Mouse (Mus musculus): Measurements from ENCODE around the gene Tcea2. TPM values are rescaled to one million over a fixed set of nuclear protein-coding genes. Genes with fewer than 3 reads are reported as not detected.

Tcea2 gene
- total and polyA plus RNA-seq, 3 experiments = 6.6 to 10.1 (median 7.8) TPM

- DNase-seq = no peak
These were observed 5.2 kb upstream of the Tcea2 start for GRCm38 (mm10) chr2:181674934-181675333.

DNA sequence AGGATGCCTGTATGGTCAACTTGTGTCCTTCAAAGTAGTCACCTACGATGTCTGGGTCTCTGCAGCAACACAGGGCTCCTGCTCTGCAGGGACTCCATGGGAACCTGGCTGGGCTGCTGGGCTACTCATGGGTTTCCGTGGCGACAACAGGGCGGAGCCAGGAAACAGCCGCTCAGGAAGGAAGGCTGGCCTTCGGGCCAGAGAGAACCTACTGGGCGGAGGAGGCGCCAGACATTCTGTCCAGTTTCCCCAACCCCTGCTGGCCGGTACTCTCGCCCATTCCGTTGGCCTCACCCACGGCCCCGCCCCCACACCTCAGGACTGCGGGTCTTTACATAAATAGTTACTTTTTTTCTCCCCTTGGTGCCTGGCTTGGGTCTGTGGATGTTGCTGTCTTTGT lies 4.7 kb upstream of the Tcea2 start:
- DNase-seq = peak; percentile 89

DNA sequence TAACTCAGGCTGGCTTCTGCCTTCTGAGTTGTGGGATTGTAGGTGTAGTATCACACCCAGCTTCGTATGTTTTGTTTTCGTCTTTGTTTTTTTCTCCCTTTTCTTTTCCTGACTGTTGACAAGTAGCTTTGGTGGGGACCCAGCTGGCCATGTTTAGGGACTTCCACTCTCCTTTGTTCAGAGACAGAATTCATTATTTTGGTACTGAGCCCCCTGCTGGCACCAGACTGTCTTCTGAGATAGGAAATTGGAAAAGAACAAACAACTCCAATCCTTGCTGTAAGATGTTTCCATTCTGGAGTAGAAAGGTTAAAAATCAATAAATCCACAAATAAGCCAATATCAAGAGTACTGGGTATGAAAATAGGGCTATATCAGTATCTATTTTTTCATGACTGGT lies 3.7 kb upstream of the Tcea2 start:
- DNase-seq = no peak

- peak; percentile 73 for DNase-seq
These were observed 2.9 kb upstream of the Tcea2 start for GRCm38 (mm10) chr2:181677096-181677754.

- peak; percentile 66 for DNase-seq
These were observed 2.4 kb upstream of the Tcea2 start for GRCm38 (mm10) chr2:181677755-181678098.

- peak; percentile 86 for DNase-seq
These were observed 1.3 kb upstream of the Tcea2 start for GRCm38 (mm10) chr2:181678780-181679179.

DNA sequence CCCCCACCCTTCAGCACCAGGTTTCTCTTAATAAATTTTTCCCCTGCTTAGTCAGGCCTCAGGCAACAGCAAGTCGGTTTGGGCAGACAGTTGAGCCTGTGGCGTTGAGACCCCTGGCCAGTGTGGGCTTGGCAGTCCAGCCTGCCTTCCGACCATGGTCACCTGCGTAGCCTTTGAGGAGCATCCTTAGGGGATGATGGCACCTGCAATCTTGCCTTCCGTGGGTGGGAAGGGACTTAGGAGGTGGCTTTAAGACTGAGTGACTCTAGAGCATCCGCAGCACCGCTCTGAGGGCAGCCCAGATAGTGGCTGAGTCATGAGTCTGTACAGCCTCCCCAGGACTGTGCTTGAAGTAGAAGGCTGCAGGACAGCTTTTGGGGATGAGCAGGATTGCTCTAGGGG lies 607 bp downstream of the Tcea2 start:
- DNase-seq = peak; percentile 43

DNA sequence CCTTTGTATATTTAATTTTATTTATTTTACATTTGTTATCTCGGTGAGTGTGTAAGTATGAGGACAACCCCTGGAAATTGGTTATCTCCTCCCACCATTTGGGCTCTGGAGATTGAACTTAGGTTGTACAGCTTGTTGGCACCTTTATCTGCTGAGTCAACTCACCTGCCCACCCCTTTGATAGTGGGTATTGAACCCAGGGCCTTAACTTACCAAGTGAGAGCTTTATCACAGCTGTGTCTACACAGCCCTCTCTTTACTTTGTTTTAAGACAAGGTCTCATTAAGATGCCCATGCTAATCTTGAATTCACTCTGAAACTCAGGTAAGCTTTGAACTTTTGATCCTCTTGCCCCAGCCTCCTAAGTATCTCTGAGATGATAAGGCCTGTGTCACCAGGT lies 1.9 kb downstream of the Tcea2 start:
- DNase-seq = no peak

DNA sequence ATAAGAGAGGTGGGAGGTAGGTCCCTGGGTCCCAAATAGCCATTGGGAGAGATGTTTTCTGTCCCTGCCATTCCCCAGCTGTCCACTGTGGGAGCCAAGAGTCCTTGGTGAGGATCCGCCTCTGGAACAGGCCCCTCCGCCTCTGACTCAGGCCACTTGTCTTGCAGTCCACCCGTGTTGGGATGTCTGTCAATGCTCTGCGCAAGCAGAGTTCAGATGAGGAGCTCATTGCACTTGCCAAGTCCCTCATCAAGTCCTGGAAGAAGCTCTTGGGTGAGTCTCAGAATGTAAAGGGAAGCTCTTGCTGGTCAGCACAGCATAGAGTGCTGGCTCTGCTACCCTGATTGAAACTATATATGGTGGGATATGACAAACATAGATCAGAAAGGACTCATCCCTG lies 3.3 kb downstream of the Tcea2 start:
- no peak for DNase-seq

- no peak for DNase-seq
These were observed 4.6 kb downstream of the Tcea2 start for GRCm38 (mm10) chr2:181684713-181685112.

GRCm38 (mm10) chr2:181685686-181686085 lies 5.6 kb downstream of the Tcea2 start:
- DNase-seq = no peak

DNA sequence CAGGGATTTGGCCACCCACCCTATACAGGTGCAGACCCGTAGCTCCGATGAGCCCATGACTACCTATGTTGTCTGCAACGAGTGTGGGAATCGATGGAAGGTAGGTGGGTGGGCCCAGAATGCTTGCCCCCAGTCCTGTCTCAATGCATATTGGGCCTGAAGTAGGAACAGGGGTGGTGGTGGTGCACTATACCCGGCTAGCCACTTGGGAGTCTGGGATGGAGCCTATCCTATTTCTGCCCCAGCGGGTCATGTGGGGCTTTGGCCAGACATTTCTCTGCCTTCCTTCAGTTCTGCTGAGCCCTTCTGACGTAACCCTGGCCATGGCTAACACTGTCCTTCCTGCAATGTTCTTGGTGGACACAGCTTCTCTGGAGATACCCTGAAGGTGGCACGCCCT lies 7.5 kb downstream of the Tcea2 start:
- DNase-seq = no peak

DNA sequence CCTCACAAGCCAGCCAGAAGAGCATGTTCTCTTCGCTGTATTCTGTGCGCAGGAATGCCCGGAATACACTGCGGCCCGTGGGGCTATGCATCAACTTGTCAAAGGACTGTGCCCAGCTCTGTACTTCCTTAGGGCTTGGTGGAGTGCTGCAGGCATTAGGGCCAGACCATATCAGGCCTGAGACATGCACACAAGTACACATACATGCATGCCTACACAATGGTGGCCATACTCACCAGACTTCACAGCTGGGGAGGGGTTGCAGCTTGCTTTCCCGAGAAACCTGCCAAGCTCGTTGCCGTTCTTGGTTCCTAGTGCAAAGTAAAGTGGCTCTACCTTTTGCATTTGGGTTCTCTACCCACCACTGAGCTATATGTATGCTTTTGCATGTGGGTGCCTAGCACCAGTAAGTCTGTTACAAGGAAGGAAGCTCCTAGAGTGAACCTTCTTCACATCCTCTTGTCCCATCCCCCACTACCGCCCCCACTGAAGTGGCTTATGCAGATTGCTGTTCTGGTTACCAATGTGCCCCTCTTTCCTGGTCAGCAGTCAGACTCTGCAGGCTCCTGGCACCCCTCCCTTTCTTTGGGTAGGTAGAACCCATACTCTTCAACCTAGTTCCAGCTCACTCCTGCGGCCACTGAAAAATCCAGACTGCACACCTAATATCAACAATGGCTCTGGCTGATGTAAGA lies 9.5 kb downstream of the Tcea2 start:
- no peak for DNase-seq

- DNase-seq = no peak
These were observed 11.0 kb downstream of the Tcea2 start for GRCm38 (mm10) chr2:181691083-181691482.

- DNase-seq = no peak
These were observed 11.5 kb downstream of the Tcea2 start for GRCm38 (mm10) chr2:181691571-181691970.

- DNase-seq = no peak
These were observed 12.2 kb downstream of the Tcea2 start for GRCm38 (mm10) chr2:181692304-181692703.

GRCm38 (mm10) chr2:181693339-181694280 lies 13.5 kb downstream of the Tcea2 start, which contains the start of gene Rgs19:
Gene Rgs19 (minus strand): TSS chr2:181693977.
- DNase-seq = peak; percentile 95

DNA sequence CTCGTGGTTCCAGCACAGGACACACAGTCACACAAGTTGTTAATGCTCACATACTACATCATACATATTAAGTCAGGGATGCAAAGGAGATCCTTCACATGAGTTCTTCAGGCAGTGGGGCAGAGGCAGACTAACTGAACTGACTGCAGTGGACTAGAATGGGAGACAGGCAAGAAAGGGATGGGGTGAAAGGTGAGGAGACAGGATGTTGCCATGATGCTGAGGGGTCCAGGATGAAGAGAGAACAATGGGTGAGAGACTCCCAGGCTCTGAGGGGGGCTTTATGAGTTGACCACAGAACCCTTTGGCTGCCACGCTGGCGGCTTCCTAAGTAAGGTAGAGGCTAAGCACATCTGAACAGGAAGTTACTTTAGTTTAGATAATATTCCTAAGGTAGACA lies 14.5 kb downstream of the Tcea2 start:
- DNase-seq = no peak

- DNase-seq = no peak
These were observed 15.7 kb downstream of the Tcea2 start for GRCm38 (mm10) chr2:181695776-181696175.

DNA sequence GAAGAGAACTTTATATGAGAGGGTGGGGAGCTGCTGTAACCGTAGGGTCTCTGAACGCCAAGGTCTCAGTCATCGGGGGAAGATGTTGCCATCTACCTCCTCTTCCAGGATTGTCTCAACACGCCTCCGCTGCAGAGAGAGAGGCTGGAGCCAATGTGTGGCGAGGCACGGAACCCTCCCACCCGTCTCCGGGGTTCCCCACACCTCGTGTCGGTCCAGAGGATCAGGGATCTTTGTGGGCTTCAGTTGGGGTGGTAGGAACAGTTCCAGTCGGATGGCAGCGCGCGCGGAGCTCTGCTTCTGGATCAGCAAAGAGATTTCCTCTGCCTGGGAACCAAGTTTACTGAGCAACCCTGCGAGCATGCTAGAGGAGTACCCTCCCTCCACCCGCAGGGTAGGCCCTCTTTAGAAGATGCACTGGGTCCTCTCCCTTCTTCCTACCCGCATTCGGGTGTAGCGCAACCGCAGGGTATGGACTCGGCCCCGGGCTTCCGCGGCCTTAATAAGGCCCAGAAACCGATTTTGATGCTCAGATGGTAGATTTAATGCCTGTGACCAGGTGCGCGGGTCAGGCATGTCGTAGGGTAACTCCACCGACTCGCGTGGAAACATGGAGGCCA lies 16.8 kb downstream of the Tcea2 start:
- no peak for DNase-seq

DNA sequence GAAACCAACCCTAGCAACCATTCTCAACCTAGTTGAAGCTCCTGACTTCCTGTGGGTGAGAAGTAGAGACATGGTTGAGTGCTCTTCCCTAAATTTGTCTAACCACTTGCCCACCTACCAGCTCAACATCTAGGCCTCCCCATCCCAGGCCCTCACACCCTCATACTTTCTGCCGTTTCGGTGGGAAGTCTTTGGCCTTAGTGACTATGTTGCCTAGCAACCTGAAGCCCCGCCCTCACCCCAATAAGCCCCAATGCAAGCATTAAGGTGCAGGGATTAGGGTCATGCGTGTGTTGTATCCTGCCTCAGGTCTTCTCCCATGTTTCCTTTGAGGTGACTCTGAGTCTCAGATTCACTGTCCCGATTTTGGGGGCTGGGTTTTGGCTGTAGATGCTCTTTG lies 18.1 kb downstream of the Tcea2 start, which contains the start of gene Lkaaear1:
TSS of gene Lkaaear1 (minus strand) at position 202 of the 400 bp plus-strand sequence.
- DNase-seq = no peak

DNA sequence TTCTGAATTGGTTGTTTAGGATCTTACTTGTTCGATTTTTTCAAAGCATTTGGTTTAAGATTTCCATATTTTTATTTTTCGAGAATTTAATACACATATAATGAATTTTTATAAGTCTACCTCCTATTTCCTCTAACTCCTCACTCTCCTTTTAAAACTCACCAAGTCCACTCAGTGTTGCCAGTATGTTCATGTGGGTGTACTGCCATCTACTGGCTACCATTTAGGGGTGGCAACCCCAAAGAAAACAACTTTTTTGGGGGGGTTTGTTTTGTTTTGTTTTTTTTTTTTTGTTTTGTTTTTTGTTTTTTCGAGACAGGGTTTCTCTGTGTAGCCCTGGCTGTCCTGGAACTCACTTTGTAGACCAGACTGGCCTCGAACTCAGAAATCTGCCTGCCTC lies 26.6 kb downstream of the Tcea2 start:
- DNase-seq = peak; percentile 25
